Comparison of ENCODE assay signal across 14 mouse cellular contexts in genomic region chr3:51089036-51089669, GRCm38 (mm10).
A peak's percentile ranks its signal among the peaks of the same experiment; 100 is the strongest.
DNase-seq lines count a peak whose midpoint lies in the region; ATAC-seq and TF ChIP-seq lines count a peak whose summit lies in the region.
"Had no signal": no experiment of that assay in that cellular context is flagged by ENCODE, and none has a peak within 500 bp of the region (broad histone marks: within the 10 kb centered on the region; RNA-seq: fewer than 3 reads in every experiment).

No protein-coding gene starts in this region.

- peaks cover 6% of the 10 kb centered on the region; the same call in 1 of the 2 replicates for H3K4me1 ChIP-seq in embryonic facial prominence, embryonic 12.5 days
- H3K4me1 ChIP-seq in hindbrain, embryonic 13.5 days (replicated peaks), result peaks cover 20% of the 10 kb centered on the region
- peaks cover 12% of the 10 kb centered on the region for H3K4me1 ChIP-seq in limb, embryonic 14.5 days (ENCODE audit: control insufficient read depth, insufficient read depth, low read length)
- H3K4me1 ChIP-seq in cerebellum, adult 2 months (ENCODE audit: control insufficient read depth, insufficient read depth, low read length), result no peaks in the 10 kb centered on the region
- H3K4me1 ChIP-seq: heart, embryonic 12.5 days had no signal

- H3K27me3 ChIP-seq in embryonic facial prominence, embryonic 12.5 days, result no peaks in the 10 kb centered on the region
- no peaks in the 10 kb centered on the region for H3K27me3 ChIP-seq in hindbrain, embryonic 13.5 days
- H3K27me3 ChIP-seq in limb, embryonic 14.5 days (ENCODE audit: control insufficient read depth, insufficient read depth, low read length), result no peaks in the 10 kb centered on the region
- H3K27me3 ChIP-seq in cerebellum, adult 2 months (ENCODE audit: control insufficient read depth, insufficient read depth, low read length), result no peaks in the 10 kb centered on the region
- H3K27me3 ChIP-seq: embryonic facial prominence, embryonic 13.5 days; heart, embryonic 12.5 days; megakaryocyte, embryonic 14.5 days had no signal

- TF ChIP-seq CTCF in brain, embryonic 14.5 days (IDR thresholded peaks at IDR 0.05; ENCODE audit: borderline replicate concordance, extremely low read depth, insufficient read depth, insufficient read length), result no peak
- TF ChIP-seq CTCF in cerebellum, adult 2 months (IDR thresholded peaks at IDR 0.05; ENCODE audit: borderline replicate concordance, insufficient read depth, low read depth, low read length), result no peak

- H3K9me3 ChIP-seq in embryonic facial prominence, embryonic 12.5 days, result no peaks in the 10 kb centered on the region
- no peaks in the 10 kb centered on the region for H3K9me3 ChIP-seq in hindbrain, embryonic 13.5 days
- no peaks in the 10 kb centered on the region for H3K9me3 ChIP-seq in limb, embryonic 14.5 days (ENCODE audit: control insufficient read depth, low read length)
- H3K9me3 ChIP-seq: embryonic facial prominence, embryonic 13.5 days; heart, embryonic 12.5 days; megakaryocyte, embryonic 14.5 days had no signal

- no peak overlapping the region for H3K9ac ChIP-seq in embryonic facial prominence, embryonic 12.5 days
- H3K9ac ChIP-seq in hindbrain, embryonic 13.5 days, result no peak overlapping the region
- no peak overlapping the region for H3K9ac ChIP-seq in limb, embryonic 14.5 days (ENCODE audit: low read depth, low read length, severe bottlenecking)
- H3K9ac ChIP-seq: embryonic facial prominence, embryonic 13.5 days; heart, embryonic 12.5 days had no signal

- no peaks in the 10 kb centered on the region for H3K36me3 ChIP-seq in embryonic facial prominence, embryonic 12.5 days
- H3K36me3 ChIP-seq in hindbrain, embryonic 13.5 days, result no peaks in the 10 kb centered on the region
- H3K36me3 ChIP-seq in limb, embryonic 14.5 days (ENCODE audit: control insufficient read depth, insufficient read depth, low read length), result no peaks in the 10 kb centered on the region
- H3K36me3 ChIP-seq: embryonic facial prominence, embryonic 13.5 days; heart, embryonic 12.5 days had no signal

- no peak for TF ChIP-seq POLR2A in brain, embryonic 14.5 days (IDR thresholded peaks at IDR 0.05; ENCODE audit: borderline replicate concordance, extremely low read depth, insufficient read depth, insufficient read length, poor library complexity, severe bottlenecking)
- no peak for TF ChIP-seq POLR2A in limb, embryonic 14.5 days (IDR thresholded peaks at IDR 0.05; ENCODE audit: borderline replicate concordance, extremely low read depth, insufficient read depth, insufficient read length)
- no peak for TF ChIP-seq POLR2A in cerebellum, adult 2 months (IDR thresholded peaks at IDR 0.05; ENCODE audit: borderline replicate concordance, insufficient read depth, low read length)

- no peak overlapping the region for H3K27ac ChIP-seq in embryonic facial prominence, embryonic 12.5 days
- H3K27ac ChIP-seq in hindbrain, embryonic 13.5 days, result peak overlapping the region; percentile 53; the same call in 1 of the 2 replicates
- H3K27ac ChIP-seq in limb, embryonic 14.5 days (replicated peaks; ENCODE audit: low read depth, low read length), result 0 out of 2 replicates have a peak overlapping the region, but pooled peaks have one; percentile 22
- H3K27ac ChIP-seq in cerebellum, adult 2 months (ENCODE audit: insufficient read depth, low read length), result no peak overlapping the region
- H3K27ac ChIP-seq: embryonic facial prominence, embryonic 13.5 days had no signal

- peak; percentile 60 for DNase-seq in brain, embryonic 14.5 days (ENCODE audit: low read depth)
- no peak for DNase-seq in limb, embryonic 14.5 days (ENCODE audit: low spot score)
- no peak for DNase-seq in cerebellum, adult 2 months
- DNase-seq in adrenal gland, adult 2 months, result no peak
- no peak for DNase-seq in right cerebral cortex, adult 2 months (ENCODE audit: low spot score in 2 of 2)
- DNase-seq: cerebellum, adult 8-10 months; lung, adult 18-20 months; spleen, adult 18-20 months had no signal

- no peak overlapping the region for H3K4me2 ChIP-seq in embryonic facial prominence, embryonic 12.5 days (replicated peaks)
- no peak overlapping the region for H3K4me2 ChIP-seq in hindbrain, embryonic 13.5 days
- H3K4me2 ChIP-seq in limb, embryonic 14.5 days (replicated peaks; ENCODE audit: low read depth, low read length, severe bottlenecking), result no peak overlapping the region
- H3K4me2 ChIP-seq: embryonic facial prominence, embryonic 13.5 days; heart, embryonic 12.5 days had no signal

- 53% methylated on average over 10 of the region's 10 CpGs for WGBS in embryonic facial prominence, embryonic 12.5 days
- WGBS in hindbrain, embryonic 13.5 days, result 44% methylated on average over 10 of the region's 10 CpGs
- WGBS in limb, embryonic 14.5 days, result 48% methylated on average over 10 of the region's 10 CpGs
- 78% methylated on average over 10 of the region's 10 CpGs for WGBS in cerebellum, adult 2 months

- ATAC-seq in embryonic facial prominence, embryonic 12.5 days (ENCODE audit: insufficient number of reproducible peaks, insufficient read depth, low FRiP score, low TSS enrichment), result peak; percentile 37; the same call in 1 of the 2 replicates
- ATAC-seq in hindbrain, embryonic 13.5 days (ENCODE audit: low FRiP score), result no peak
- ATAC-seq in limb, embryonic 14.5 days (ENCODE audit: low FRiP score, low read depth), result peak; percentile 78
- ATAC-seq in megakaryocyte, adult 5-6 weeks (ENCODE audit: poor library complexity, severe bottlenecking), result no peak

- H3K4me3 ChIP-seq in embryonic facial prominence, embryonic 12.5 days, result no peak overlapping the region
- no peak overlapping the region for H3K4me3 ChIP-seq in hindbrain, embryonic 13.5 days
- H3K4me3 ChIP-seq in limb, embryonic 14.5 days (replicated peaks; ENCODE audit: low read length), result no peak overlapping the region
- no peak overlapping the region for H3K4me3 ChIP-seq in cerebellum, adult 2 months (replicated peaks; ENCODE audit: insufficient read depth, low read depth, low read length)
- H3K4me3 ChIP-seq: embryonic facial prominence, embryonic 13.5 days; heart, embryonic 12.5 days; megakaryocyte, embryonic 14.5 days had no signal

Comparison
In these comparisons a context has a peak if more than half of its experiments do, and no peak if none do; other contexts are left out.
1. ATAC-seq: peak in embryonic facial prominence, embryonic 12.5 days (single experiment) and limb, embryonic 14.5 days (single experiment); none in hindbrain, embryonic 13.5 days (single experiment) and megakaryocyte, adult 5-6 weeks (single experiment).
2. H3K27ac ChIP-seq: peak in hindbrain, embryonic 13.5 days (single experiment) and limb, embryonic 14.5 days (single experiment); none in embryonic facial prominence, embryonic 12.5 days (single experiment) and cerebellum, adult 2 months (single experiment).